Mouse (Mus musculus): ENCODE data around the gene Wdr35.
A peak's percentile ranks its signal among the peaks of the same experiment; 100 is the strongest.
"Not testable (repeated sequence)": the region's sequence is repeated elsewhere in the genome, so short reads cannot be mapped to it uniquely, and the experiment has no call there.

Gene Wdr35

GRCm38 (mm10) chr12:9007146-9007545 is 33.5 kb downstream of the Wdr35 start:
- no peak for DNase-seq (ENCODE audit: low spot score in 2 of 2)

GRCm38 (mm10) chr12:9007811-9008210 is 34.1 kb downstream of the Wdr35 start:
- DNase-seq (ENCODE audit: low spot score in 2 of 2), result no peak

GRCm38 (mm10) chr12:9010311-9010710 is 36.6 kb downstream of the Wdr35 start:
- DNase-seq (ENCODE audit: low spot score in 2 of 2), result no peak

- no peak for DNase-seq (ENCODE audit: low spot score in 2 of 2)
Observed at GRCm38 (mm10) chr12:9016376-9016775, 42.7 kb downstream of the Wdr35 start.

GRCm38 (mm10) chr12:9020431-9020830 is 46.7 kb downstream of the Wdr35 start:
- DNase-seq (ENCODE audit: low spot score in 2 of 2), result no peak

- no peak for DNase-seq (ENCODE audit: low spot score in 2 of 2)
Observed at GRCm38 (mm10) chr12:9020986-9021385, 47.3 kb downstream of the Wdr35 start.

GRCm38 (mm10) chr12:9023031-9023430 is 49.3 kb downstream of the Wdr35 start:
- no peak for DNase-seq (ENCODE audit: low spot score in 2 of 2)

GRCm38 (mm10) chr12:9024071-9024470 is 50.4 kb downstream of the Wdr35 start:
- no peak for DNase-seq (ENCODE audit: low spot score in 2 of 2)

- no peak for DNase-seq (ENCODE audit: low spot score in 2 of 2)
Observed at GRCm38 (mm10) chr12:9024736-9025135, 51.0 kb downstream of the Wdr35 start.

GRCm38 (mm10) chr12:9026843-9027242 is 53.2 kb downstream of the Wdr35 start:
- no peak for DNase-seq (ENCODE audit: low spot score in 2 of 2)

- DNase-seq (ENCODE audit: low spot score in 2 of 2), result not testable (repeated sequence)
Observed at GRCm38 (mm10) chr12:9028816-9029215, 55.1 kb downstream of the Wdr35 start.

GRCm38 (mm10) chr12:9029506-9029887 is 55.8 kb downstream of the Wdr35 start:
- no peak for DNase-seq (ENCODE audit: low spot score in 2 of 2)

- DNase-seq (ENCODE audit: low spot score in 2 of 2), result peak; percentile 90 to 95
Observed at GRCm38 (mm10) chr12:9029888-9030723, 56.4 kb downstream of the Wdr35 start, which contains the start of gene Ttc32. Gene Ttc32 (plus strand): TSS chr12:9029997.

- no peak for DNase-seq (ENCODE audit: low spot score in 2 of 2)
Observed at GRCm38 (mm10) chr12:9031166-9031565, 57.5 kb downstream of the Wdr35 start.

- no peak for DNase-seq (ENCODE audit: low spot score in 2 of 2)
Observed at GRCm38 (mm10) chr12:9033140-9033539, 59.4 kb downstream of the Wdr35 start.

GRCm38 (mm10) chr12:9036409-9036808 is 62.7 kb downstream of the Wdr35 start:
- DNase-seq (ENCODE audit: low spot score in 2 of 2), result no peak

GRCm38 (mm10) chr12:9040177-9040576 is 66.5 kb downstream of the Wdr35 start:
- no peak for DNase-seq (ENCODE audit: low spot score in 2 of 2)

GRCm38 (mm10) chr12:9040686-9041085 is 67.0 kb downstream of the Wdr35 start:
- DNase-seq (ENCODE audit: low spot score in 2 of 2), result no peak

- DNase-seq (ENCODE audit: low spot score in 2 of 2), result no peak
Observed at GRCm38 (mm10) chr12:9042316-9042715, 68.6 kb downstream of the Wdr35 start.

GRCm38 (mm10) chr12:9042759-9043158 is 69.1 kb downstream of the Wdr35 start:
- DNase-seq (ENCODE audit: low spot score in 2 of 2), result no peak

- DNase-seq (ENCODE audit: low spot score in 2 of 2), result no peak
Observed at GRCm38 (mm10) chr12:9044666-9045065, 71.0 kb downstream of the Wdr35 start.

GRCm38 (mm10) chr12:9046674-9047073 is 73.0 kb downstream of the Wdr35 start:
- no peak for DNase-seq (ENCODE audit: low spot score in 2 of 2)

- DNase-seq (ENCODE audit: low spot score in 2 of 2), result no peak
Observed at GRCm38 (mm10) chr12:9048090-9048489, 74.4 kb downstream of the Wdr35 start.

GRCm38 (mm10) chr12:9050824-9051223 is 77.1 kb downstream of the Wdr35 start:
- no peak for DNase-seq (ENCODE audit: low spot score in 2 of 2)
